Mouse (Mus musculus) heart, embryonic 14.5 days (tissue): ENCODE measurements at regions not wholly inside any gene's neighbourhood (a gene's known extent, or its start where the extent isn't known, plus 50 kb on each side); places are given as distances from the start of the nearest gene placed in this dataset.

Source experiments
- ATAC-seq: fragments of 200-750 bp; cut with Nextera tagmentation; 2 replicates; pipeline ENCODE4 v1.8.0; 2017; ENCODE audit warnings: low read depth, moderate TSS enrichment; ENCODE audit not compliant: insufficient number of reproducible peaks, insufficient read depth, low FRiP score
- H3K27ac ChIP-seq, 2 experiments: fragments of 200-500 bp in 1 of 2; fragments of 300-500 bp in 1 of 2; sonication (generic) in 1 of 2; replicated peaks in 1 of 2; 2 replicates each; pipeline ENCODE4 v1.5.1; 2012 to 2014; ENCODE audit warnings: low read depth in 2 of 2, low read length in 2 of 2, control low read depth in 1 of 2, mild to moderate bottlenecking in 1 of 2, mixed read lengths in 1 of 2; ENCODE audit not compliant: control insufficient read depth in 1 of 2, insufficient read depth in 1 of 2
- H3K27me3 ChIP-seq: fragments of 300-500 bp; sonication (generic); 2 replicates; pipeline ENCODE4 v1.6.1; 2014; ENCODE audit warnings: mild to moderate bottlenecking, low read length, control low read depth; ENCODE audit not compliant: control insufficient read depth, insufficient read depth
- H3K36me3 ChIP-seq: fragments of 300-500 bp; sonication (generic); 2 replicates; pipeline ENCODE4 v1.6.1; 2014; ENCODE audit warnings: mild to moderate bottlenecking, control low read depth, low read length, mixed read lengths; ENCODE audit not compliant: control insufficient read depth, insufficient read depth
- H3K4me1 ChIP-seq, 2 experiments: fragments of 200-500 bp in 1 of 2; fragments of 300-500 bp in 1 of 2; sonication (generic) in 1 of 2; 2 replicates each; pipeline ENCODE4 v1.6.1; 2012 to 2014; ENCODE audit warnings: low read length in 2 of 2, control low read depth in 1 of 2, mixed read lengths in 1 of 2; ENCODE audit not compliant: control insufficient read depth in 2 of 2, insufficient read depth in 2 of 2
- H3K4me2 ChIP-seq: fragments of 300-500 bp; sonication (generic); 2 replicates; pipeline ENCODE4 v1.6.1; 2014; ENCODE audit warnings: mild to moderate bottlenecking, low read length
- H3K4me3 ChIP-seq, 2 experiments: fragments of 200-500 bp in 1 of 2; fragments of 300-500 bp in 1 of 2; sonication (generic) in 1 of 2; 2 replicates each; pipeline ENCODE4 v1.5.1; 2012 to 2014; ENCODE audit warnings: low read length in 2 of 2, mild to moderate bottlenecking in 2 of 2, control low read depth in 1 of 2, low read depth in 1 of 2, moderate library complexity in 1 of 2; ENCODE audit not compliant: control insufficient read depth in 1 of 2, insufficient read depth in 1 of 2
- H3K9ac ChIP-seq: fragments of 300-500 bp; sonication (generic); 2 replicates; pipeline ENCODE4 v1.6.1; 2014; ENCODE audit warnings: mild to moderate bottlenecking, low read length
- H3K9me3 ChIP-seq: fragments of 300-500 bp; sonication (generic); 2 replicates; pipeline ENCODE4 v1.6.1; 2016; ENCODE audit warnings: low read length, control low read depth; ENCODE audit not compliant: control insufficient read depth
- WGBS: fragments of 180-500 bp; shearing (Covaris S2); extraction: QIAGEN DNeasy Blood & Tissue Kit; methylation state at CpG from one replicate; pipeline ENCODE4 v1.1.7; 2014; 5-methylcytosine and 5-hydroxymethylcytosine counted together

- H3K4me2 ChIP-seq = no peak overlapping the region
- H3K27ac ChIP-seq = no peak overlapping the region
- no peaks in the 10 kb centered on the region for H3K27me3 ChIP-seq
- no peaks in the 10 kb centered on the region for H3K4me1 ChIP-seq
- H3K9me3 ChIP-seq = no peaks in the 10 kb centered on the region
- 48% methylated on average over 3 of the region's 3 CpGs for WGBS
- ATAC-seq = no peak
- H3K9ac ChIP-seq = no peak overlapping the region
- H3K36me3 ChIP-seq = no peaks in the 10 kb centered on the region
- H3K4me3 ChIP-seq = no peak overlapping the region
Observed at GRCm38 (mm10) chr5:83533901-83534300, 178.9 kb upstream of the Tecrl start.

- H3K9me3 ChIP-seq = no peaks in the 10 kb centered on the region
- H3K27ac ChIP-seq = no peak overlapping the region
- H3K27me3 ChIP-seq = no peaks in the 10 kb centered on the region
- H3K9ac ChIP-seq = no peak overlapping the region
- ATAC-seq = no peak
- H3K4me3 ChIP-seq = no peak overlapping the region
- H3K4me1 ChIP-seq = no peaks in the 10 kb centered on the region
- 49% methylated on average over 1 of the region's 1 CpGs for WGBS
- no peaks in the 10 kb centered on the region for H3K36me3 ChIP-seq
- no peak overlapping the region for H3K4me2 ChIP-seq
Observed at GRCm38 (mm10) chr5:83518661-83519060, 163.7 kb upstream of the Tecrl start.

GRCm38 (mm10) chr5:83484135-83484534 is 129.1 kb upstream of the Tecrl start:
- no peak for ATAC-seq
- no peak overlapping the region for H3K4me3 ChIP-seq
- H3K4me1 ChIP-seq = no peaks in the 10 kb centered on the region
- H3K9me3 ChIP-seq = no peaks in the 10 kb centered on the region
- 6% methylated on average over 1 of the region's 1 CpGs for WGBS
- H3K9ac ChIP-seq = no peak overlapping the region
- H3K27ac ChIP-seq = no peak overlapping the region
- no peaks in the 10 kb centered on the region for H3K36me3 ChIP-seq
- H3K4me2 ChIP-seq = no peak overlapping the region
- H3K27me3 ChIP-seq = no peaks in the 10 kb centered on the region

GRCm38 (mm10) chr5:83440259-83440658 is 85.3 kb upstream of the Tecrl start:
- no peaks in the 10 kb centered on the region for H3K9me3 ChIP-seq
- WGBS = 5% methylated on average over 3 of the region's 3 CpGs
- H3K4me2 ChIP-seq = no peak overlapping the region
- no peak for ATAC-seq
- no peaks in the 10 kb centered on the region for H3K27me3 ChIP-seq
- H3K36me3 ChIP-seq = no peaks in the 10 kb centered on the region
- H3K4me3 ChIP-seq = no peak overlapping the region
- H3K9ac ChIP-seq = no peak overlapping the region
- H3K4me1 ChIP-seq = no peaks in the 10 kb centered on the region
- no peak overlapping the region for H3K27ac ChIP-seq

- H3K27ac ChIP-seq = no peak overlapping the region
- H3K4me1 ChIP-seq = no peaks in the 10 kb centered on the region
- no peak overlapping the region for H3K4me2 ChIP-seq
- H3K27me3 ChIP-seq = no peaks in the 10 kb centered on the region
- H3K9me3 ChIP-seq = no peaks in the 10 kb centered on the region
- no peaks in the 10 kb centered on the region for H3K36me3 ChIP-seq
- H3K4me3 ChIP-seq = no peak overlapping the region
- WGBS = 77% methylated on average over 1 of the region's 1 CpGs
- ATAC-seq = no peak
- no peak overlapping the region for H3K9ac ChIP-seq
Observed at GRCm38 (mm10) chr5:83436510-83436909, 81.5 kb upstream of the Tecrl start.

- no peak for ATAC-seq
- Histone ChIP-seq H3K4me3 (no peak overlapping the region), H3K9ac (no peak overlapping the region), H3K27me3 (no peaks in the 10 kb centered on the region), H3K4me1 (no peaks in the 10 kb centered on the region), H3K27ac (0 out of 4 replicates have a peak overlapping the region, but pooled peaks of 1 of the 2 experiments have one; percentile 24), H3K4me2 (peak overlapping the region; percentile 38), H3K36me3 (no peaks in the 10 kb centered on the region), H3K9me3 (no peaks in the 10 kb centered on the region)
- WGBS = 18% methylated on average over 5 of the region's 5 CpGs
Observed at GRCm38 (mm10) chr5:83421708-83422107, 66.7 kb upstream of the Tecrl start.

- no peak for ATAC-seq
- no peaks in the 10 kb centered on the region for H3K27me3 ChIP-seq
- 32% methylated on average over 2 of the region's 2 CpGs for WGBS
- H3K4me1 ChIP-seq = no peaks in the 10 kb centered on the region
- no peaks in the 10 kb centered on the region for H3K9me3 ChIP-seq
- no peak overlapping the region for H3K9ac ChIP-seq
- H3K27ac ChIP-seq = no peak overlapping the region
- no peak overlapping the region for H3K4me2 ChIP-seq
- H3K36me3 ChIP-seq = no peaks in the 10 kb centered on the region
- H3K4me3 ChIP-seq = no peak overlapping the region
Observed at GRCm38 (mm10) chr5:83410221-83410620, 55.2 kb upstream of the Tecrl start.

GRCm38 (mm10) chr5:83405266-83405954 is 50.4 kb upstream of the Tecrl start:
- Histone ChIP-seq H3K36me3 (no peaks in the 10 kb centered on the region), H3K4me1 (no peaks in the 10 kb centered on the region), H3K4me2 (no peak overlapping the region), H3K4me3 (no peak overlapping the region), H3K9ac (no peak overlapping the region), H3K27ac (no peak overlapping the region), H3K9me3 (no peaks in the 10 kb centered on the region), H3K27me3 (no peaks in the 10 kb centered on the region)
- 63% methylated on average over 4 of the region's 4 CpGs for WGBS
- no peak for ATAC-seq
